Mouse (Mus musculus) naive thymus-derived CD4-positive, alpha-beta T cell, adult 5 months (primary cell): ENCODE results near the gene Ankrd13c. TPM values are rescaled to one million over a fixed set of nuclear protein-coding genes. Genes with fewer than 3 reads are reported as not detected.

ENCODE experiments used
- polyA plus RNA-seq: library from polyadenylated mRNA; unstranded; fragments of 100-300 nt; shearing (Covaris generic); gene quantifications from one replicate; pipeline ENCODE4 v1.2.1, GENCODE M21; 2017

Ankrd13c gene
- polyA plus RNA-seq: 104 TPM

GRCm38 (mm10) chr3:157946843-157947358 lies at the start of gene Ankrd13c:
Ankrd13c (plus strand) TSS chr3:157947239.

GRCm38 (mm10) chr3:157924692-157925328 lies 22.2 kb upstream of the Ankrd13c start, which contains the start of gene Cth:
Cth (minus strand) TSS chr3:157925077.

GRCm38 (mm10) chr3:158036329-158036988 lies 89.4 kb downstream of the Ankrd13c start, which contains the start of the genes Srsf11 and Lrrc40:
Srsf11 (minus strand) TSS chr3:158036639.
Lrrc40 (plus strand) TSS chr3:158036662.

Other genes starting within 250 kb of the Ankrd13c start
- not detected for gene Cth, start 22.2 kb upstream of the Ankrd13c start, polyA plus RNA-seq
- gene Srsf11, start 89.4 kb downstream of the Ankrd13c start, polyA plus RNA-seq: 490 TPM
- 36.7 TPM for gene Lrrc40, start 89.4 kb downstream of the Ankrd13c start, polyA plus RNA-seq